Mouse (Mus musculus) yolk sac, embryonic 10.5 days (tissue): Measurements from ENCODE around the gene Pnck.

ENCODE experiments used
- DNase-seq: peaks from one replicate; pipeline ENCODE4 v3.0.0-alpha.2; 2017; ENCODE audit warnings: low spot score

Gene Pnck

GRCm38 (mm10) chrX:73659575-73660283, at the start of gene Pnck:
Gene Pnck, minus strand, starts transcription at chrX:73660117.
- peak; percentile 8 for DNase-seq

- DNase-seq, result no peak
Observed at GRCm38 (mm10) chrX:73700472-73700871, 40.6 kb upstream of the Pnck start.

GRCm38 (mm10) chrX:73690917-73691629, 31.2 kb upstream of the Pnck start:
- DNase-seq, result no peak

GRCm38 (mm10) chrX:73685629-73686028, 25.7 kb upstream of the Pnck start:
- DNase-seq, result peak; percentile 7

- peak; percentile 14 for DNase-seq
Observed at GRCm38 (mm10) chrX:73684978-73685377, 25.1 kb upstream of the Pnck start.

GRCm38 (mm10) chrX:73684156-73684555, 24.2 kb upstream of the Pnck start:
- no peak for DNase-seq

- DNase-seq, result no peak
Observed at GRCm38 (mm10) chrX:73676668-73677067, 16.8 kb upstream of the Pnck start.

GRCm38 (mm10) chrX:73675231-73675630, 15.3 kb upstream of the Pnck start:
- no peak for DNase-seq

GRCm38 (mm10) chrX:73673968-73674661, 14.2 kb upstream of the Pnck start:
- peak; percentile 7 for DNase-seq

- no peak for DNase-seq
Observed at GRCm38 (mm10) chrX:73673619-73673967, 13.7 kb upstream of the Pnck start.

- DNase-seq, result peak; percentile 81
Observed at GRCm38 (mm10) chrX:73672879-73673618, 13.1 kb upstream of the Pnck start, which contains the start of gene Slc6a8. Gene Slc6a8, plus strand, starts transcription at chrX:73673150.

GRCm38 (mm10) chrX:73672031-73672431, 12.1 kb upstream of the Pnck start:
- peak; percentile 72 for DNase-seq

- no peak for DNase-seq
Observed at GRCm38 (mm10) chrX:73663143-73663542, 3.2 kb upstream of the Pnck start.

- DNase-seq, result no peak
Observed at GRCm38 (mm10) chrX:73660284-73660665, 358 bp upstream of the Pnck start.

- DNase-seq, result no peak
Observed at GRCm38 (mm10) chrX:73658936-73659574, 862 bp downstream of the Pnck start.

GRCm38 (mm10) chrX:73658391-73658790, 1.5 kb downstream of the Pnck start:
- no peak for DNase-seq

GRCm38 (mm10) chrX:73655529-73655928, 4.4 kb downstream of the Pnck start:
- peak; percentile 11 for DNase-seq

GRCm38 (mm10) chrX:73654177-73654576, 5.7 kb downstream of the Pnck start:
- peak; percentile 76 for DNase-seq

- DNase-seq, result peak; percentile 39
Observed at GRCm38 (mm10) chrX:73653392-73653791, 6.5 kb downstream of the Pnck start.

GRCm38 (mm10) chrX:73650869-73651268, 9.0 kb downstream of the Pnck start:
- no peak for DNase-seq

- peak; percentile 20 for DNase-seq
Observed at GRCm38 (mm10) chrX:73645121-73645520, 14.8 kb downstream of the Pnck start.
